Comparison of ENCODE assay signal across 27 mouse cellular contexts in genomic region chr17:77624103-77624502, GRCm38 (mm10).
"Had no signal": no experiment of that assay in that cellular context is flagged by ENCODE, and none has a peak within 500 bp of the region (broad histone marks: within the 10 kb centered on the region; RNA-seq: fewer than 3 reads in every experiment).

No protein-coding gene starts in this region.

- ATAC-seq: forebrain, embryonic 13.5 days; forebrain, embryonic 14.5 days; forebrain, embryonic 15.5 days; forebrain, embryonic 16.5 days; forebrain, postnatal 0 days had no signal

- H3K4me1 ChIP-seq: embryonic facial prominence, embryonic 10.5 days; embryonic facial prominence, embryonic 12.5 days; embryonic facial prominence, embryonic 13.5 days; embryonic facial prominence, embryonic 15.5 days; forebrain, embryonic 10.5 days; forebrain, embryonic 12.5 days; forebrain, embryonic 13.5 days; forebrain, embryonic 15.5 days; heart, embryonic 10.5 days had no signal

- H3K9ac ChIP-seq: embryonic facial prominence, embryonic 12.5 days; embryonic facial prominence, embryonic 13.5 days; embryonic facial prominence, embryonic 15.5 days; forebrain, embryonic 12.5 days; forebrain, embryonic 13.5 days; forebrain, embryonic 15.5 days; forebrain, postnatal 0 days had no signal

- DNase-seq: cerebellum, adult 9-10 months; cerebellum, adult 9-11 months; cerebellum, postnatal 10 days; cerebellum, postnatal 14 days; cerebellum, postnatal 25 days; embryo, embryonic 11 days; forebrain, postnatal 0 days; gastrocnemius, adult 2 months; gastrocnemius, postnatal 10 days; gastrocnemius, postnatal 14 days; gastrocnemius, postnatal 25 days; gastrocnemius, postnatal 36 days; heart, adult 11 months; heart, adult 18-20 months; heart, adult 2 months had no signal

- H3K4me2 ChIP-seq: embryonic facial prominence, embryonic 12.5 days; embryonic facial prominence, embryonic 13.5 days; embryonic facial prominence, embryonic 15.5 days; forebrain, embryonic 12.5 days; forebrain, embryonic 13.5 days; forebrain, embryonic 15.5 days had no signal

- H3K9me3 ChIP-seq: embryonic facial prominence, embryonic 10.5 days; embryonic facial prominence, embryonic 12.5 days; embryonic facial prominence, embryonic 13.5 days; embryonic facial prominence, embryonic 15.5 days; forebrain, embryonic 15.5 days had no signal

- H3K36me3 ChIP-seq: embryonic facial prominence, embryonic 10.5 days; embryonic facial prominence, embryonic 12.5 days; embryonic facial prominence, embryonic 13.5 days; embryonic facial prominence, embryonic 15.5 days; forebrain, embryonic 10.5 days; forebrain, embryonic 12.5 days; forebrain, embryonic 15.5 days; heart, embryonic 10.5 days had no signal

- H3K27ac ChIP-seq: embryonic facial prominence, embryonic 10.5 days; embryonic facial prominence, embryonic 12.5 days; embryonic facial prominence, embryonic 13.5 days; embryonic facial prominence, embryonic 15.5 days; forebrain, embryonic 10.5 days; forebrain, embryonic 12.5 days; forebrain, embryonic 13.5 days; forebrain, embryonic 15.5 days; gastrocnemius, adult 2 months; heart, adult 2 months; heart, embryonic 10.5 days had no signal

- H3K27me3 ChIP-seq: embryonic facial prominence, embryonic 12.5 days; embryonic facial prominence, embryonic 13.5 days; embryonic facial prominence, embryonic 15.5 days; forebrain, embryonic 12.5 days; forebrain, embryonic 13.5 days; forebrain, embryonic 15.5 days had no signal

- H3K4me3 ChIP-seq: embryonic facial prominence, embryonic 10.5 days; embryonic facial prominence, embryonic 12.5 days; embryonic facial prominence, embryonic 13.5 days; embryonic facial prominence, embryonic 15.5 days; erythroblast, embryonic 14.5 days; forebrain, embryonic 10.5 days; forebrain, embryonic 12.5 days; forebrain, embryonic 13.5 days; forebrain, embryonic 15.5 days; gastrocnemius, adult 2 months; heart, adult 2 months; heart, embryonic 10.5 days had no signal
